Mouse (Mus musculus) brown adipose tissue, adult 24 weeks (tissue): Measurements from ENCODE around the gene F3. TPM values are rescaled to one million over a fixed set of nuclear protein-coding genes. Genes with fewer than 3 reads are reported as not detected.

Experiments used
- H3K27ac ChIP-seq: fragments of 200-500 bp; replicated peaks from 2 replicates; pipeline ENCODE4 v1.5.1; 2012; ENCODE audit warnings: low read depth, mild to moderate bottlenecking, low read length
- H3K4me1 ChIP-seq: fragments of 200-500 bp; 2 replicates; pipeline ENCODE4 v1.6.1; 2012; ENCODE audit warnings: low read length, mixed read lengths; ENCODE audit not compliant: control insufficient read depth, insufficient read depth, insufficient read length
- H3K4me3 ChIP-seq: fragments of 200-500 bp; 2 replicates; pipeline ENCODE4 v1.5.1; 2012; ENCODE audit warnings: low read depth, mild to moderate bottlenecking, low read length, moderate library complexity; ENCODE audit not compliant: insufficient read depth
- polyA plus RNA-seq: library from polyadenylated mRNA; stranded (reverse); fragments of >200 nt; gene quantifications from 2 replicates; pipeline ENCODE4 v1.2.4, GENCODE M21; 2012; ENCODE audit not compliant: missing spikeins, insufficient read depth, insufficient read length

Gene F3
- polyA plus RNA-seq, 1 experiment: 54.0 TPM

DNA sequence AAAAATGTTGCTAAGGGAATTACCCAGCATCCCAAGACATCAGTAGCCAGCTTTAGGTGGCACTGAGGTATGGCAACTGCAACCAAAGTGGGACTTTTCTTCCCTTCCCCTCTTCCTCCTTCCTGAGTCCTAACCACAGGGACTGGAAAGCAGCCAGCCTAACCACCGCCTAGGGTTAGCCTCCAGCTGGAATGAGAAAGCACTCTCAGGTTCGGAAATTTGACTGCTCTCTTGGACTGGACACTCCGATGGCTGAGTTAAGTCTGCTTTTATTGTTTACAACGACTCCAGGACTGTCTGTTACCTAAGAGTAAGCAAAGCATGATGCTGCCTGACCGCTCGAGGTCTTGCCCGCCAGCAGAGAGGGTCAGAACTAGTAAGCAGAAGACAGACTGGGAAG lies 26.2 kb upstream of the F3 start:
- H3K27ac ChIP-seq: no peak overlapping the region
- H3K4me1 ChIP-seq: peaks cover 4% of the 10 kb centered on the region; the same call in 1 of the 2 replicates
- no peak overlapping the region for H3K4me3 ChIP-seq

DNA sequence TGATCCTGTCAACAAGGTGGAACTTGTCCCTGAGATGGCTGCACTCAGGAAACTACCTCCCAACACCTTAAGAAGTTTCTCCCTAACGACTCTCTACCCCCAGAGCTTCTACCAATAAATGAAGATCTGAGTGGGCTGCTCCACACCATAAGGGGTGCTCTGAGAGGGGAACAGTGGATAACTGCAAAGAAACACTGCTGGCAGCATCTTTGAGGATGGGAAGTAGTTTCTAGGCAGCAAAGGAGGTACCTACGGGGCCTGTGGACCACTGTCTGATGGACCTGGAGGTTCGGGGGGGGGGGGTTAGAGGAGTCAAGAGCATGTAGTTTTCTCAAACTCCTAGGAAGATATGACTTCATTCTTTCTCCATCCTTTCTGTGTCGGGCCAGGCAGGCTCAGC lies 23.9 kb upstream of the F3 start:
- Histone ChIP-seq H3K4me3 (no peak overlapping the region), H3K4me1 (peaks cover 6% of the 10 kb centered on the region), H3K27ac (no peak overlapping the region)

DNA sequence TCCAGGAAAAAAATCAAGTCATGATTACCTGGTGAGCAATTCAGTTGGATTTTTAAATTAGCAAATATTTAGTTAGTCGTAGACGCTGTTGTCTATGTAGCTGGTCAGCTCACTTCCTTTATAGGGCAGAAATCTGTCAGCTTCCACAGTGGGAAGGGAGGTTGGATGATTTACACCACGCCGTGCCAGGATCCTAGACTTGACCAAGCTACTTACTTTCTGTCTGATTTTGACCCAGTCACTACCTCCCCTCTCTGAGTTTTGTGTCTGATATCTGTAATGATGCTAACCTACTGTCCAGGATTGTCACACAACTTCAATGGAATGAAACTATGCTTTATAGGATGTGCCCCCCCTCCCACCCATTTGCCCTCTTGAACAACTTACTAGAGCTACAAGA lies 23.5 kb upstream of the F3 start:
- Histone ChIP-seq H3K4me3 (no peak overlapping the region), H3K27ac (no peak overlapping the region), H3K4me1 (peaks cover 6% of the 10 kb centered on the region)

DNA sequence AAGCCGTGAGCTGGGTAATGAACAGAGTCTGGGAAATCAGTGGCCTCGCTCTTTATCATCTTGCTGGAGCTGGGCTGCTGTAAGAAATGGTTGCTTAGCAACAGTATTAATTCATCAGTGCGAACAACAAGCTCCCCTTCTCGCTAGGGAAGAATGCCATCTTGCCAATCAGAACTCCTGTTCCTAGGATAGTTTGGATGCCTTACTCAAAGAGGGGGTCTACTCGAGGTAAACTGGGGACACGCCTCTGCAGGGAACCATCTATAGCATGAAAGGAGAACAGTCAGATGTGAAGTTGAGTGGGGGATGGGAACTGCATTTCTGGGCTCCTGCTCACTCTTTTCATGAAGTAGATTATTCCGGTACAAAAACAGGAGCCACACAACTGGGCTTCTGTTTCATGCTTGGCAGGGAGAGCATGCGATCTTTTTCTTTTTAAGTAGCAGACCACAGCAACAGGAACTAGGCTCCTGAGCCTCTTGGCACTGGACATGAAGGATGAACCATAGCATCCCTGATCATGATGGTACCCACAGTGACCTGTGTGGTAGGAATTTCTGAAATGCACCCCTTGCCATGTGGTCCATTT lies 22.9 kb upstream of the F3 start:
- no peak overlapping the region for H3K4me3 ChIP-seq
- peaks cover 6% of the 10 kb centered on the region for H3K4me1 ChIP-seq
- no peak overlapping the region for H3K27ac ChIP-seq

DNA sequence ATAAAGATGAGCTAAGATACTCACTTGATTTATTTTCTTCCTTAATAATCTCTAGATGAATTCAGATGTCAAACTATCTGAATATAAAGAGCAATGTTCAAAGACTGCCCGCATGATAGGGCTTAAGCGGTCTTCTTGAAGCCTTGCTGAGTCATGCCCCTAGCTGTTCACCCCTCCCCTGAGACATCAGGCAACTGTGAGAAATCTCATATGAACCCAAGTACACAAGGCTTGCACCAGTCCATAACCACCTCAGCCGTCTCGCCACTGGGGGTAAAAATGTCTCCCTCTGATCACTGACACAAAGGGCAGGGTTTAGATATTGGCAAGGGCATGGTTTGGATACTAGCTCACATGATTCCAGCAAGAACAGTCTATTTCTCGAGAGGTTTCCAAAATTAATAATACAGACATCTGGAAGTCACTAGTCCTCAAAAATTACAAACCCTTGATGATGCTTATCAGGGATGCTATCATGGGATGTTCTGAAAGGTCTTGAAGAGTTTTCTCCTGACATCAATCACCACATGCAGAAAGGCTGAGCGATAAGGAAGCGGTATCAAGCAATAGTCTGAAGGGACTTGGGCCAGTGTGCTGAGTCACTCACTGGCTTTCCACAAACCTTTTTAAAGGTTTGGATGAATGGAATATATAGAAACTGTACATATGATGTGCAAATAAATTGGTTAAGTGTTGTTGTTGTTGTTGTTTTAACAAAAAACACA lies 20.0 kb upstream of the F3 start:
- Histone ChIP-seq H3K27ac (peak overlapping the region; percentile 47; the same call in 1 of the 2 replicates), H3K4me1 (peaks cover 5% of the 10 kb centered on the region; the same call in 1 of the 2 replicates), H3K4me3 (no peak overlapping the region)

DNA sequence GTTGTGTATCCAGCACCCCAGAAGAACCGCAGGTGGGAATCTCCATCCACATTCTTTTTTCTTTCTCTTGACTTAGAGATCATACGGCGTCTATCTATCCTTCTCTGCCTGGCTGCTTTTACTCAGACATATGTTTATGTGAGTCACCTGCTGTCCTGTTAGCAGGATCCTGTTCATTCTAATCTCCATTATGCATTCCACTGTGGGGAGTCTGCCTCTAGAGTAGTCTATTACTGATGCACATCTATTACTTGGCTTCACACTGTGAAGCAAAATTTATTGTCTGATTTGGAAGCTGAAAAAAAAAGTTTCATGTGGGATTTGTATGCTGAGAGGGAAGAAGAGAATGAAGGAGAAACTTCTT lies 19.5 kb upstream of the F3 start:
- no peak overlapping the region for H3K4me3 ChIP-seq
- H3K4me1 ChIP-seq: peaks cover 5% of the 10 kb centered on the region; the same call in 1 of the 2 replicates
- H3K27ac ChIP-seq: no peak overlapping the region

DNA sequence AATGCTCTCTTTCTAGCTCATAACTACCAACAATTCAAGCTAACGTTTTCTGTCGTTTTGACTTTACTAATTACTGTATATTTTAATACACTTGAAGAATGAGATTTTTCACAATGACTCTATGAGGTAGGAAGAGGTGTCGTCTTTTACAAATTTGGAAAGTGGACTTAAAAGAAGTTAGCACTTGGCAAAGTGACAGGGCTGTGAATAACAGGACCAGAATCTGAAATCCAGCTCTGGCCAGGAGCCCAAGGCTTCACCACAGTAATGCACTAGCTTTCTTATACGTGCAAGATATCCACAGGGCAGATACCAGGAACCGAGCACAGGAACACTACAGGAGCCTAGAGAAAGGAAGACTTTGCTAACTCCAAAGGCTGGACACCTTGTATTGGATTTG lies 17.2 kb upstream of the F3 start:
- H3K4me1 ChIP-seq: peaks cover 5% of the 10 kb centered on the region; the same call in 1 of the 2 replicates
- no peak overlapping the region for H3K4me3 ChIP-seq
- peak overlapping the region; percentile 79; the same call in 1 of the 2 replicates for H3K27ac ChIP-seq

GRCm38 (mm10) chr3:121707106-121707505 lies 16.2 kb upstream of the F3 start:
- H3K27ac ChIP-seq: peak overlapping the region; percentile 79
- H3K4me1 ChIP-seq: peaks cover 5% of the 10 kb centered on the region; the same call in 1 of the 2 replicates
- no peak overlapping the region for H3K4me3 ChIP-seq

DNA sequence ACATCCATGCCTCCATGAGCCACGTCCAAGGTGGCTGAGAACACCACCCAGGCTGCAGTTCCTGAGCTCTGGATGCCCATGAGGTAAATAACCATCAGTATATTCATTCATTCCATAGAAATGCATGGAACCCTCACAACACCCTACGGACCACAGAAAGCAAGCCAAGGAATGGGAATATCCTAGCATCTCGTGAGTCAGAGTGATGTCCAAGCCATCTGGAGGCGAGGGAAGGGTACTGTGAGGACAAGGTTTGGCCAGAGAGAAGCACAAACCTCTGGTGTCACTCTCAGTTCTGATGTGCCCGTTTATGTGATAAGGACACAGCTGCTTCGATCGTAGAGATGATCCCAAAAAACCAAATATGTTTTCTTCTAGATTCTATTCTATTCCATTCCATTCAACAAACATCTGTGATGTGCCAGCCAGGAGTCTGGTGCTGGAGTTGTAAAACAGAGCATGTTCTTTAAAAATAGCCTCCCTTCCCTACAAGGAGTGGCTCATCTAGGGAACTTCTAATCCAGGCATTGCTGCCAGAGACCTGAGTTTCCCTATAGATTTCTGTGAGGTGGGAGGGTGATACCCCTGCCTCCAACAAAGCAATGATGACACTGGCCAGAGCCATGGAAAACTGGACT lies 12.3 kb upstream of the F3 start:
- Histone ChIP-seq H3K4me1 (peaks cover 7% of the 10 kb centered on the region), H3K27ac (no peak overlapping the region)

GRCm38 (mm10) chr3:121712222-121712621 lies 11.1 kb upstream of the F3 start:
- H3K4me1 ChIP-seq: peaks cover 4% of the 10 kb centered on the region
- no peak overlapping the region for H3K4me3 ChIP-seq
- no peak overlapping the region for H3K27ac ChIP-seq

More for the DNA sequence above, 12.3 kb upstream of the F3 start:
- no peak overlapping the region for H3K4me3 ChIP-seq

DNA sequence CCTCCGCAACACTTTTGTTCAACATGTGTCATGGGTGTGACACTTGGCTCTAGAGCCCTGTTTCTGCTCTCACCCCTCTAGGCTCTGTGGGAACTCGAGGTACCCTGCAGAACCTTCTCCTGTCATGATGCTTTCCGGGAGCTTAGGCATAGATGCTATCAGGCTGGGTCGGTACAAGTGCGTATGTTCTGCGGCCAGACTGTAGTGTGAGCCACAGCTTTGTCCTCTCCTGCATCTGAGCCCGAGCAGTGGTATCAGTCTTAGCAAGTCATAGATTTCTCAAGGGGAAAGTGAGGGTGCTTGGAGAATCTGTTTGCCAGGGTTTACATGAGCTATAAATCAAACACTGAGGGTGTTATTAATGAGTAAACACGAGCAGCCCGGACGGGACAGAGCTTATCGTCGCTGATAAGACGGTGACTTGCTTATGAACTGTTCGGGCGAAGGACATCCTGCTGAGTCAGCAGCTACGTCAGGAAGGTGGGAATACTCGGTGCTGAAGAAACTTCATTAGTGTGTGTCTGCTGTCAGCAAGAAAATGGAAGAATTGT lies 10.1 kb upstream of the F3 start:
- Histone ChIP-seq H3K4me1 (peaks cover 4% of the 10 kb centered on the region), H3K27ac (no peak overlapping the region), H3K4me3 (no peak overlapping the region)

GRCm38 (mm10) chr3:121713816-121714215 lies 9.5 kb upstream of the F3 start:
- Histone ChIP-seq H3K4me3 (no peak overlapping the region), H3K4me1 (peaks cover 8% of the 10 kb centered on the region), H3K27ac (no peak overlapping the region)

DNA sequence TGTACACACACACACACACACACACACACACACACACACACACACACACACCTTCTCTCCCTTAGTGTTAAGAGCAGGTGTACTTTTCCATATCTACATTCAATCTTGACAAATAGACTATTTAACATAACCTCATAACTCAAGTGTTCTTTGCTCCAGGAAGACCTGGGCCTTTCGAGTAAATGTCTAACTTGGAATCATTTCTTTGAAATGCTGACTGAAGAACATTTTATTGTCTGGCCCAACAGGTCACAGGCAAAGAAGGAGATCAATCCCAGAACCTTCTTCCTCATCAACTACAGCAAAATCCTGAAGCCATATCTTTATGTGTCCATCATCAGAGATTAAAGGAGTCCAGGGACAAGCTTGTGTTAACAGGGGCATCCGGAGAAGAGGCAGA lies 8.9 kb upstream of the F3 start:
- H3K4me3 ChIP-seq: no peak overlapping the region
- peaks cover 13% of the 10 kb centered on the region for H3K4me1 ChIP-seq
- H3K27ac ChIP-seq: 0 out of 2 replicates have a peak overlapping the region, but pooled peaks have one; percentile 42

- peak overlapping the region; percentile 42 for H3K27ac ChIP-seq
- peaks cover 13% of the 10 kb centered on the region for H3K4me1 ChIP-seq
- H3K4me3 ChIP-seq: no peak overlapping the region
These were observed 8.0 kb upstream of the F3 start for GRCm38 (mm10) chr3:121715336-121715735.

- Histone ChIP-seq H3K4me1 (peaks cover 13% of the 10 kb centered on the region), H3K27ac (peak overlapping the region; percentile 42), H3K4me3 (no peak overlapping the region)
These were observed 7.4 kb upstream of the F3 start for GRCm38 (mm10) chr3:121715741-121716459.
